Mouse (Mus musculus): ENCODE data around the gene Tmem221. TPM values are rescaled to one million over a fixed set of nuclear protein-coding genes. Genes with fewer than 3 reads are reported as not detected.
A peak's percentile ranks its signal among the peaks of the same experiment; 100 is the strongest.

Gene Tmem221
- total and polyA plus RNA-seq, 2 experiments from 2014 or later = 0.08 to 0.37 TPM

GRCm38 (mm10) chr8:71586891-71587290 is 28.2 kb upstream of the Tmem221 start:
- Histone ChIP-seq H3K27me3 (ENCODE audit: control insufficient read depth, insufficient read depth, low read length) (no peaks in the 10 kb centered on the region), H3K27ac (ENCODE audit: low read depth) (no peak overlapping the region), H3K4me2 (ENCODE audit: low read depth, low read length) (no peak overlapping the region), H3K9ac (replicated peaks; ENCODE audit: low read depth, low read length) (no peak overlapping the region), H3K4me1 (ENCODE audit: control insufficient read depth, insufficient read depth) (0 out of 2 replicates have a peak, but pooled peaks cover 6% of the 10 kb centered on the region), H3K4me3 (ENCODE audit: low read depth, low read length) (no peak overlapping the region), H3K36me3 (replicated peaks; ENCODE audit: control insufficient read depth, insufficient read depth, low read length) (peaks cover 29% of the 10 kb centered on the region), H3K9me3 (replicated peaks; ENCODE audit: control insufficient read depth, low read length) (no peaks in the 10 kb centered on the region)
- no peak for DNase-seq (ENCODE audit: low spot score)
- ATAC-seq (ENCODE audit: insufficient read depth, low read depth) = no peak
- 86% methylated on average over 2 of the region's 2 CpGs for WGBS
- TF ChIP-seq EP300 (IDR thresholded peaks at IDR 0.05; ENCODE audit: low read depth) (no peak), CTCF (IDR thresholded peaks at IDR 0.05; ENCODE audit: low read depth) (peak; percentile 56)

- H3K4me2 ChIP-seq (ENCODE audit: low read depth, low read length) = no peak overlapping the region
- no peaks in the 10 kb centered on the region for H3K27me3 ChIP-seq (ENCODE audit: control insufficient read depth, insufficient read depth, low read length)
- no peak overlapping the region for H3K4me3 ChIP-seq (ENCODE audit: low read depth, low read length)
- TF ChIP-seq CTCF (IDR thresholded peaks at IDR 0.05; ENCODE audit: low read depth) = no peak
- no peak for TF ChIP-seq EP300 (IDR thresholded peaks at IDR 0.05; ENCODE audit: low read depth)
- no peak overlapping the region for H3K27ac ChIP-seq (ENCODE audit: low read depth)
- DNase-seq (ENCODE audit: low spot score) (no peak), ATAC-seq (ENCODE audit: insufficient read depth, low read depth) (no peak)
- H3K9ac ChIP-seq (replicated peaks; ENCODE audit: low read depth, low read length) = no peak overlapping the region
- 60% methylated on average over 9 of the region's 9 CpGs for WGBS
- no peaks in the 10 kb centered on the region for H3K9me3 ChIP-seq (replicated peaks; ENCODE audit: control insufficient read depth, low read length)
- H3K4me1 ChIP-seq (ENCODE audit: control insufficient read depth, insufficient read depth) = no peaks in the 10 kb centered on the region
- peaks cover 29% of the 10 kb centered on the region for H3K36me3 ChIP-seq (replicated peaks; ENCODE audit: control insufficient read depth, insufficient read depth, low read length)
Observed at GRCm38 (mm10) chr8:71580201-71580600, 21.5 kb upstream of the Tmem221 start.

- Histone ChIP-seq H3K4me1 (ENCODE audit: control insufficient read depth, insufficient read depth) (no peaks in the 10 kb centered on the region), H3K4me3 (ENCODE audit: low read depth, low read length) (no peak overlapping the region), H3K27me3 (ENCODE audit: control insufficient read depth, insufficient read depth, low read length) (no peaks in the 10 kb centered on the region), H3K27ac (ENCODE audit: low read depth) (no peak overlapping the region), H3K9me3 (replicated peaks; ENCODE audit: control insufficient read depth, low read length) (no peaks in the 10 kb centered on the region), H3K36me3 (replicated peaks; ENCODE audit: control insufficient read depth, insufficient read depth, low read length) (peaks cover 22% of the 10 kb centered on the region), H3K4me2 (ENCODE audit: low read depth, low read length) (no peak overlapping the region), H3K9ac (replicated peaks; ENCODE audit: low read depth, low read length) (no peak overlapping the region)
- WGBS = 83% methylated on average over 14 of the region's 14 CpGs
- DNase-seq (ENCODE audit: low spot score) (no peak), ATAC-seq (ENCODE audit: insufficient read depth, low read depth) (no peak)
- no peak for TF ChIP-seq CTCF (IDR thresholded peaks at IDR 0.05; ENCODE audit: low read depth)
- TF ChIP-seq EP300 (IDR thresholded peaks at IDR 0.05; ENCODE audit: low read depth) = no peak
Observed at GRCm38 (mm10) chr8:71579476-71579875, 20.8 kb upstream of the Tmem221 start.

- TF ChIP-seq EP300 (IDR thresholded peaks at IDR 0.05; ENCODE audit: low read depth) (no peak), CTCF (IDR thresholded peaks at IDR 0.05; ENCODE audit: low read depth) (no peak)
- 55% methylated on average over 1 of the region's 1 CpGs for WGBS
- DNase-seq (ENCODE audit: low spot score) (no peak), ATAC-seq (ENCODE audit: insufficient read depth, low read depth) (no peak)
- Histone ChIP-seq H3K4me1 (ENCODE audit: control insufficient read depth, insufficient read depth) (no peaks in the 10 kb centered on the region), H3K4me3 (ENCODE audit: low read depth, low read length) (no peak overlapping the region), H3K36me3 (replicated peaks; ENCODE audit: control insufficient read depth, insufficient read depth, low read length) (peaks cover 17% of the 10 kb centered on the region), H3K27me3 (ENCODE audit: control insufficient read depth, insufficient read depth, low read length) (no peaks in the 10 kb centered on the region), H3K9me3 (replicated peaks; ENCODE audit: control insufficient read depth, low read length) (no peaks in the 10 kb centered on the region), H3K4me2 (ENCODE audit: low read depth, low read length) (no peak overlapping the region), H3K9ac (replicated peaks; ENCODE audit: low read depth, low read length) (no peak overlapping the region), H3K27ac (ENCODE audit: low read depth) (no peak overlapping the region)
Observed at GRCm38 (mm10) chr8:71579009-71579408, 20.3 kb upstream of the Tmem221 start.

DNA sequence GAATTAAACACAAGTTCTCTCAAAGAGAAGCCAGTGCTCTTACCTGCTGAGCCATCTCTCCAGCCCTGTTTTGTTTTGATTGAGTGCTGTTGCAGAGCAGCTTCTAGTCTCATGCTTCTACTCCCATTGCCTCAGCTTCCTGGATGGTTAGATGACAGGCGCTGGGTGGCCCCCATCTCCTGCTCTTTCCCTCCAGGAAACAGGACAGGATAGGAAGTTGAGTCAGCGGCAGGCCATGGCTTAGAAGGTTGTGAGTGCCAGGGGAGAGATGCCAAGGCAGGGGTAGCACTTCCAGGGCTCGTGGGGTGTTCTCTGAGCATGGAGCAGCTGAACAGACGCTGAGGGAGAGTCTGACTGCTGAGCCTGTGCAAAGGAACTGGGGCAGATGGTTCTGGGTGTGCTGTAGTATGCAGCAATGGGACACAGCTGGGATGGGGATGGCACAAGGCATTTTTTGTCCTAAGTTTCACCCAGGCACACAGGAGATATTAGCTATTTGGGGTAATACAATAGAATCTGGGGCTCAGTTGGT is 19.3 kb upstream of the Tmem221 start:
- Histone ChIP-seq H3K27me3 (ENCODE audit: control insufficient read depth, insufficient read depth, low read length) (no peaks in the 10 kb centered on the region), H3K36me3 (replicated peaks; ENCODE audit: control insufficient read depth, insufficient read depth, low read length) (peaks cover 11% of the 10 kb centered on the region), H3K4me1 (ENCODE audit: control insufficient read depth, insufficient read depth) (peaks cover 5% of the 10 kb centered on the region; the same call in 1 of the 2 replicates), H3K4me2 (ENCODE audit: low read depth, low read length) (no peak overlapping the region), H3K9ac (replicated peaks; ENCODE audit: low read depth, low read length) (no peak overlapping the region), H3K4me3 (ENCODE audit: low read depth, low read length) (no peak overlapping the region), H3K9me3 (replicated peaks; ENCODE audit: control insufficient read depth, low read length) (no peaks in the 10 kb centered on the region), H3K27ac (ENCODE audit: low read depth) (no peak overlapping the region)
- no peak for DNase-seq (ENCODE audit: low spot score)
- 54% methylated on average over 4 of the region's 4 CpGs for WGBS
- TF ChIP-seq CTCF (IDR thresholded peaks at IDR 0.05; ENCODE audit: low read depth) = no peak
- TF ChIP-seq EP300 (IDR thresholded peaks at IDR 0.05; ENCODE audit: low read depth) = no peak
- ATAC-seq (ENCODE audit: insufficient read depth, low read depth) = no peak

GRCm38 (mm10) chr8:71575020-71575419 is 16.3 kb upstream of the Tmem221 start:
- Histone ChIP-seq H3K27me3 (ENCODE audit: control insufficient read depth, insufficient read depth, low read length) (no peaks in the 10 kb centered on the region), H3K4me2 (ENCODE audit: low read depth, low read length) (no peak overlapping the region), H3K4me3 (ENCODE audit: low read depth, low read length) (no peak overlapping the region), H3K4me1 (ENCODE audit: control insufficient read depth, insufficient read depth) (peaks cover 10% of the 10 kb centered on the region; the same call in 1 of the 2 replicates), H3K36me3 (replicated peaks; ENCODE audit: control insufficient read depth, insufficient read depth, low read length) (no peaks in the 10 kb centered on the region), H3K9me3 (replicated peaks; ENCODE audit: control insufficient read depth, low read length) (no peaks in the 10 kb centered on the region), H3K9ac (replicated peaks; ENCODE audit: low read depth, low read length) (no peak overlapping the region), H3K27ac (ENCODE audit: low read depth) (0 out of 2 replicates have a peak overlapping the region, but pooled peaks have one; percentile 21)
- 26% methylated on average over 1 of the region's 1 CpGs for WGBS
- DNase-seq (ENCODE audit: low spot score) = no peak
- no peak for TF ChIP-seq EP300 (IDR thresholded peaks at IDR 0.05; ENCODE audit: low read depth)
- no peak for TF ChIP-seq CTCF (IDR thresholded peaks at IDR 0.05; ENCODE audit: low read depth)
- no peak for ATAC-seq (ENCODE audit: insufficient read depth, low read depth)

All from heart, postnatal 0 days (tissue).